Mouse (Mus musculus) heart, postnatal 0 days (tissue): ENCODE measurements around the gene Lrrc28.
A peak's percentile ranks its signal among the peaks of the same experiment; 100 is the strongest.

Experiments
- CTCF ChIP-seq: IDR thresholded peaks from 2 replicates; pipeline ENCODE4 v1.5.1; 2016; ENCODE audit warnings: antibody characterized with exemption, control low read depth, low read depth
- EP300 ChIP-seq: IDR thresholded peaks from 2 replicates; pipeline ENCODE4 v1.6.1; 2016; ENCODE audit warnings: antibody characterized with exemption, low read depth

GRCm38 (mm10) chr7:67686545-67686944 is 41.5 kb upstream of the Lrrc28 start:
- TF ChIP-seq CTCF: peak; percentile 21; the same call in 1 of the 2 replicates
- no peak for TF ChIP-seq EP300
